Mouse (Mus musculus) lung, postnatal 36 days (tissue): Measurements from ENCODE around the gene BC052040.

Experiments used
- DNase-seq: peaks from one replicate; pipeline ENCODE4 v3.0.0; 2022; ENCODE audit warnings: mixed read lengths

The BC052040 gene

DNA sequence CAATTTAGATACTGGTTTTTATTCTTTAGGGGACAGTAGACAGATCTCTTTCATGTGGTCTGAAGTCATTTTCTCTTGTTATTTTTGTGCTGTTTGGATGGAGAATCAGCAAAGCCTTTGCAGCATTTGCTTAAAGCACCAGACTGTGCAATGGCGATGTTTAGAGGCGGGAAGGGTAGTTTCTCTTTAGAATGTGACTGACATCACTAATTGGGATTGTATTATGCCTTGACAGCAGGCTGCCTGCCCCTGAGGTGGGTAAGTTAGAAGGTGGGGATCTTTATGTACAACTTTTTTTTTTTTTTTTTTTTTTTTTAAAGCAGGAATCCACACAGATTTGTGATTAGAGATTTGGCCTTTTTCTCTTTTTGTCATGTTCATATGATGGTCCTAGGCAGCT lies 20.6 kb downstream of the BC052040 start:
- no peak for DNase-seq

DNA sequence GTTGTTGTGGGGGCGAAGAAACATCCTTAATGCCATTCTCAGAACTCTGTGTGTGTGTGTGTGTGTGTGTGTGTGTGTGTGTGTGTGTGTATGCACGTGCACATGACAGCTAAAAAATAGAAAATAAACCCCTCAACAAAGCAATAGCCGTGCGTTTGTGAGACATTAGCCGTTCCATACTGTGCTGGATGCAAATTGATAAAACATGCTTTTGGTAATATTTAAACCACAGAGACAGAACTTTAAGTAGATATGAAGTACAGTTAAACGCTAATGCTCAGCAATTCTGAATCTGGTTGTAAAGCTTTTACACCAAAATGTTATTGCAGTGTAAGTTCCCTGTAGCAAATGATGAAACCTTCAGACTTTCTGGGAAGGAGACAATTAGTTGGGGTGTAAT lies 22.6 kb downstream of the BC052040 start:
- no peak for DNase-seq

GRCm38 (mm10) chr2:115605829-115606336 lies 24.4 kb downstream of the BC052040 start:
- DNase-seq, result peak; percentile 18

DNA sequence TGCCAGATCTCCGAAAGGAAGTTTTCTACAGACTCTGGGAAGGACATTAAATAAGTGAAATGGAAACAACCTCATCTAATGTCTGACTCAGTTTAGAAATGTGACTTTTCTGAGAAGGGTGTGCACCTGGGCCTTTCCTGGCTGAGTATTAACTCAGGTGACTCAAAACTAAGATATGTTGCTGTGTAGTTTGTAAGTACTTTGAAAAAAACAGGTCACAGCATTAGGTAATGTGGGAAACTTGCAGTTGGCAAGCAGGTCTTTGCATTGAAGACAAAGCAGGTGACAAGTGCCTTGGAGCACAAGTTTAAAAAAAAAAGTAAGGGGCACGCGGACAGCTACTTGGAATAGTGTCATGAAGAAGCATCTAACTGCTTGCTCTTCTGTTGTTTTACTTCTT lies 27.5 kb downstream of the BC052040 start:
- peak; percentile 21 for DNase-seq

- DNase-seq, result no peak
Observed at GRCm38 (mm10) chr2:115610092-115610491, 28.6 kb downstream of the BC052040 start.

DNA sequence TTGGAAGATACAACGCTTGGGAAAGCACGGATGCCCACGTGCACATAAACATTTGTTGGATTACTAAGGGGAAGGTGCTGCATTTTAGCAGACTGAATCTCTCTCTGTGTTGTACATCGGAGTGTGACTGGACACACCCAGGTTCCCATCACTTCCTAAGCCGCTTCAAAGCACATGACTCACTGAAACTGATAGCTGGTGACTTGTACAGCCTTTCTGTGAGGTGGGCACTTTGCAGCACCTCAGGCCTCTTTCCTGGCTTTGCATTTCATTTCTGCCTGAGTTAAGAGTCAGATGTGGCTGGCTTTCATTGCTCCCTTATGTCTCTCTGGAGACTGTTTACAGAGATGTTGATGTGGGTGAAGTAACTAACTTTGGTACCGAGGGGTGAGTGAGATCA lies 29.0 kb downstream of the BC052040 start:
- DNase-seq, result no peak

- no peak for DNase-seq
Observed at GRCm38 (mm10) chr2:115613830-115614520, 32.5 kb downstream of the BC052040 start.

GRCm38 (mm10) chr2:115628471-115628870 lies 47.0 kb downstream of the BC052040 start:
- DNase-seq, result no peak

DNA sequence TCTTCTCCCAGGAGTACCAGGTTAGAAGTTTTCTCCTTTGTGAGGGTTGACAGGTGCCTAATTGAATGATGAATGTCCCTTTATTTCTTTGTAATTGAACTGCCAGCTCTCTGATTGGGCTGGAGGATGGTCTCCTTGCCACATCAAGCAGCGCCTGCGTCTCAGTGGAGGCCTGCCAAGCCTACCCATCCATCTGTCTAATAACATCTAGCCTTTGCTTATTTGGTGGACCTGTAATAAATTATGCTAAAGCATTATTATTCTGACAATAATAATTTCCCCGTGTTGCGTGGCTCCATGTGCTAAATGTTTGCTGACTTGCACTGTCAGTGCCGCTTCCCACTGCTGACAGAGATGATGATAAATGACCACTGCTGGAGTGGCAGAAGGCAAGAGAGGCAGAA lies 49.5 kb downstream of the BC052040 start:
- DNase-seq, result no peak

DNA sequence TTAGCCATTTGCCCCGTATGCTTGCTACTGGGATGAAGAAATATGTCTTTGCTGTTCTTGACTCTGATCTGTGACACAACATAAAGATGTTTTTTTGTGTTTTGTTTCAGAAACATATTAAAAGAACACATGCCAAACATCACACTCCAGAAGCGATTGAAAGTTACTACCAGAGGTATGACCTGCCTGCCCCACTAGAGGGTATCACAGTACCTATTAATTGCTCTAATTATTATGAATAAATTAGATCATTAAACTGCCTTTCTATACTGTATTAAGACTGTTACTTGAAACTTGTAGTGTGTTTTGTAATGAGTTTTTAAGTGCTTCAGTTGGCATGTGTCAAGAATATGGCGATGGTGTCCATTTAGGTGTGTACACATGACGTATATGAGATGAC lies 50.3 kb downstream of the BC052040 start:
- DNase-seq, result no peak

GRCm38 (mm10) chr2:115650203-115650602 lies 68.7 kb downstream of the BC052040 start:
- DNase-seq, result no peak

DNA sequence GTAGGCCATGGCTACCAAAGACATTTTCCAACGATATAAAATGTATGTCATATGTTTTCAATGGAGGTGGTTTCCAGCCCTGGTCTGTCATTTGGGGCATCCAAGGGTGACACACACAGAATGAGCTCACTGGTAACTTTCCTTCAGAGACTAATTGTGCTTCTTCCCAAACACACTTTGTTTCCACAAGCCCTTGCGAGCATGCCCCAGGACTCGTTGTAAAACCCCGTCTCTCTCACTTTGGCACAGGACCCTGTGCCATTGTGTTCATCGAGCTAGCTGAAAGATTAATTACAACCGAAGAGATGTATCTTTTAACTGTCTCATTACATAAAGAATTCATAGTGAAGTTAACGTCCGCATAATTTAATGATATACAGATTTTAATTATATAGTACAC lies 78.2 kb downstream of the BC052040 start:
- DNase-seq, result no peak

DNA sequence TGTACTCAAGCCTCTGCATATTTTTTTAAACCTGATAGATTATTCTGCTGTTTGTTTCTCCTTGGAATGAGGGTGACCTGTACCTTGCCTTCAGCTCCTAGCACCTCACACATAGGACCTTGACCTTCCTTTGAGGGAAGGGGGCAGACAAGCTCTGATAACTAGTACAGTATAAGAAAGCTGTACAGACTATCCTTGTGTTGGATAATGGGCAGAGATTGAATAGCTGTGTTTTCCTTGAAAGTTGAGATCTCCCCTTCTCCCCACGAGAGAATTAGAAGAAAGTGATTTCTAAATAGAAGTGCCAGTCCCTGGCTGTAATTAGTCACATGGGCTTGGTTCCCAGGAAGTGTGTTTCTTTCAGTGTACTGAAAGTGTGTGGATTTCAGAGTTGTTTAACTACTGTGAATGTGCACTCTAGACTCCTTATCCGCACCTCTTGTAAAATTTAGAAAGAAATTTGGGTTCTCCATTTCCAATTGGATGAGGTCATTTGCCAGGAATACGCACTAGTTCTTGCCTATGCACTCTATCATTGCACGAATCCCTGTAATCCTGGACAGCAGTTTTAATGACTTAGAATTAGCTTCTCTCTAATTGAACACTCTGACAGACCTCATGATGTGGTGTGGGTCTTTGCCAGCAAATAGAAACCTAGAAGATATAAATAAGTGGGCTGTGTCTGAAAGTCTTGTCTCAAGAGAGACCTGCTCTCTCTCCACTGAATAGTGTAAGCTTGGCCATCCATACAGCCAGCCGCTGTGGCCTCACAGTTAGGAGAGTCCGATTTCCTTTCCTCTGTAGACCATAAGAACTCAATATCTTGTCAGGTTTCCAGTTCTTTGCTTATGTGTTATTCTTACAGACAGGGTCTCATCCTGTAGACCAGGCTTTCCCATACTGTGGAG lies 79.0 kb downstream of the BC052040 start:
- no peak for DNase-seq

DNA sequence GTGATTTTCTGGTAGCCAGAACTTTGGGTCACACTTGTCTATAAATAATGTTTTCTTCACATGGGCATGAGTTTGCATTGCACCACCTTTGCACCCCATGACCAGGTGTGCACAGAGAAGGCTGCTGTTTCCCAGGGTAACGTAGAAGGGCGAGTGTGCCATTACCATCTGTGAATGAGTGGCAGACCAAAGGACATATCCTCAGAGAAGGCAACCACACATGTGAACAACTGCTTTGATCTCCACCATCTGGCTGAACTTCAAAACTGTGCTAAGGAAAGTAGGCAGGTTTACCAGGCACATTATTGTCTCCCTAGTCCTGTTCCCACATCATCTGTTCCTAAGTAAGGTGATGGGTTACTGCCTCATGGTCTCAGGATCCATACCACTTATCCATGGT lies 86.0 kb downstream of the BC052040 start:
- no peak for DNase-seq

GRCm38 (mm10) chr2:115673054-115673660 lies 91.6 kb downstream of the BC052040 start:
- DNase-seq, result no peak

GRCm38 (mm10) chr2:115678786-115679185 lies 97.3 kb downstream of the BC052040 start:
- DNase-seq, result no peak

- no peak for DNase-seq
Observed at GRCm38 (mm10) chr2:115685250-115685649, 103.7 kb downstream of the BC052040 start.

DNA sequence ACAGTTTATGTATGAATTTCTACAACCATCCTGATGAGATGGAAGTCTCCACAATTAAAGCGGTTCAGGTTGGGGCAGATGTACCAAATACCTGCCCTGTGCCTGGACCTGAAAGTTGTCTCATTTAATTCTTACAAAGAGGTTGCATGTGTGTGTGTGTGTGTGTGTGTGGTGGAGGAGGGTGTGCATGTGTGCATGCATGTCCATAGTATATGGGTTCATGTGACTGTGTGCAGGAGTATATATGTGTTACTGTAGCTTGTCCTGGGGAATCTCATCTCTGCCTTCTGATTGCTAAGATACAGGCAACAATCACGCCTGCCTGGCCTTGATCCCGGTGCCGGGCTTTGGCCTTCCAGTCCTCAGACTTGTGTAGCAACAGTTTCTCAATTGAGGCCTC lies 106.1 kb downstream of the BC052040 start:
- DNase-seq, result no peak

DNA sequence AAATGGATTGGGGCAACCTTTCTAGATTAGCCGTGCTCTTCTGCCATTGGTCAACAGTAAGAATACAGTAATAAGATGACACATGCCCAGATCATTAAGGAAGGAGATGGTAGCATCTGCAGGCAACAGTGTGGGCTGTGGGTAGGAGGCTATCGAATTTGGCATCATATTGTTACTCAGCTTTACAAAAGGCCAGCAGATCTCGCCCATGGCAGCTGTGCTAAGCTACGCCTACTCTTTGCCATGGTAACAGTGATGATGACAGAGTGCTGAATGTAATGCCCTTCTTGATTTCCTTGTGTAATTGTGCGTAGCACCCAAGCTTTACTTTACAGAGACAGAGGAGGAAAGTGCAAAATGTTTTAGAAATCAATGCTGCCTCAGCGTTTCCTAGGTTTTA lies 106.8 kb downstream of the BC052040 start:
- DNase-seq, result no peak

- DNase-seq, result no peak
Observed at GRCm38 (mm10) chr2:115693841-115694240, 112.3 kb downstream of the BC052040 start.

DNA sequence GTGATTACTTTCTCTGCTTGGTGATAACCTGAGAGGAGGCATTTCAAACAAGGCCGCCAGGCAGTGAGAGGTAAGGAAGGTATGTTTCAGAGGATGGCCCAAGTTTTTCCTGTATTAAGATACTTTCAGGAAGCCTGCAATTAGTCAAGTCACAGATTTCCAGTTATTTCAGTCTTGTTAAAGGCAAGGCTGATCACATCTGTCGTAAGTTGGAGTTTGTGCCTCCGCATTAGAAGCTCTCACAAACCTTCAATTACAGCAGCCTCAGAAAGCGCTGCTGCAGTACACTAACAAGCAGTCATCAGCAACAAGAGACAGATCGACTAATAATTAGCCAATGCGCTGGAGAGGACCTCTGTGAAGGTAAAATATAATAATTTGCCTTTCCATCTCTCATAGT lies 112.9 kb downstream of the BC052040 start:
- DNase-seq, result no peak

- DNase-seq, result no peak
Observed at GRCm38 (mm10) chr2:115699032-115699431, 117.5 kb downstream of the BC052040 start.

- no peak for DNase-seq
Observed at GRCm38 (mm10) chr2:115702610-115703009, 121.1 kb downstream of the BC052040 start.

- DNase-seq, result no peak
Observed at GRCm38 (mm10) chr2:115717535-115717934, 136.0 kb downstream of the BC052040 start.
